Mouse (Mus musculus): ENCODE data around the gene 1700028K03Rik.

DNA sequence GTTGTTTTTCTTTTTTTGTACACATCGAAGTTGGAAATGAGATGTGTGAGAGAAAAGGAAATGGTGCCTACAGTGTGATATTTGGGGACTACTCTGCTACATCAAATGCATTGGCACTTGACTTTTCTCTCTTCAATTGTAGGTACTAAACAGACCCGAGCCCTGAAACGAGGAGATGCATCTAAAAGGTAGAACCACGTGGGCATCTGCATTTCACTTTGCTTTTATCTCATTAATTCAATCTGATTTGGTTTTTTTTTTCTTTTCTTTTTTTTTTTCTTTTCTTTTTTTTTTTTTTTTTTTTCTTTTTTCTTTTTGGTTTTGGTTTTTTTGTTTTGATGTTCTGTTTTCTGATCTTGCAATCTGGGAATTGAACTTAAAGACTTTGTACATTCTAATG lies 63.9 kb downstream of the 1700028K03Rik start:
- no peak for TF ChIP-seq CTCF (IDR thresholded peaks at IDR 0.05; ENCODE audit: insufficient read depth, low read depth, low read length)
- TF ChIP-seq POLR2A (IDR thresholded peaks at IDR 0.05; ENCODE audit: insufficient read depth, low read depth, low read length): no peak
